Mouse (Mus musculus) left cerebral cortex, postnatal 36 days (tissue): ENCODE results near the gene Dnajc11. TPM values are rescaled to one million over a fixed set of nuclear protein-coding genes. Genes with fewer than 3 reads are reported as not detected.

Source experiments
- DNase-seq, 2 experiments: peaks; one replicate each; pipeline ENCODE4 v3.0.0; 2021 to 2022; ENCODE audit warnings: low spot score in 2 of 2, mixed read lengths in 1 of 2
- intact Hi-C: fragments of 180-260 bp; cut with DNase I; formaldehyde crosslinking; loops from one replicate; pipeline ENCODE4 v1.15.1; 2025
- total RNA-seq, 2 experiments: library from RNA; stranded (reverse); gene quantifications; 2 replicates each; pipeline ENCODE4 v1.2.3; 2021

Dnajc11 gene
- total RNA-seq, 2 experiments from 2014 or later, result 66.0 to 69.2 TPM

DNA sequence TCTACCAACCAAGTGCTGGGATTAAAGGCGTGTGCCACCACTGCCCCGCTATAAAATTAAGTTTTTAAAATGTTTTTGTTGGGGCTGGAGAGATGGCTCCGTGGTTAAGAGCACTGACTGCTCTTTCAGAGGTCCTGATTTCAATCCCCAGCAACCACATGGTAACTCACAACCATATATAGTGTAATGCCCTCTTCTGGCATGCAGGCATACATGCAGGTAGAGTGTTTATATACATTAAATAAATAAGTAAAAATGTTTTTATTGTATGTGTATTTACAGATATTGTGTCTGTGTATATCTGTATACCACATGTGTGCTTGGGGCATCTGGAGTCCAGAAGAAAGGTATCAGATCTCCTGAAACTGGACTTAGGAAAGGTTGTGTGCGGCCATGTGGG is 67.8 kb downstream of the Dnajc11 start:
- no peak for DNase-seq
- intact Hi-C loops, result no loop called here

GRCm38 (mm10) chr4:152002063-152002462 is 68.6 kb downstream of the Dnajc11 start:
- intact Hi-C loops, result no loop called here
- no peak for DNase-seq

- DNase-seq, result no peak
- intact Hi-C loops, result no loop called here
These were observed 72.6 kb downstream of the Dnajc11 start for GRCm38 (mm10) chr4:152006137-152006536.

- intact Hi-C loops, result no loop called here
- DNase-seq, result no peak
These were observed 73.3 kb downstream of the Dnajc11 start for GRCm38 (mm10) chr4:152006812-152007211.

- intact Hi-C loops, result loop anchor here (1.0 to 2.0 kb wide), 2 partner anchors 11 to 79 kb away; partner anchors contain the start of gene Phf13
- no peak for DNase-seq
These were observed 74.1 kb downstream of the Dnajc11 start for GRCm38 (mm10) chr4:152007481-152008147.

DNA sequence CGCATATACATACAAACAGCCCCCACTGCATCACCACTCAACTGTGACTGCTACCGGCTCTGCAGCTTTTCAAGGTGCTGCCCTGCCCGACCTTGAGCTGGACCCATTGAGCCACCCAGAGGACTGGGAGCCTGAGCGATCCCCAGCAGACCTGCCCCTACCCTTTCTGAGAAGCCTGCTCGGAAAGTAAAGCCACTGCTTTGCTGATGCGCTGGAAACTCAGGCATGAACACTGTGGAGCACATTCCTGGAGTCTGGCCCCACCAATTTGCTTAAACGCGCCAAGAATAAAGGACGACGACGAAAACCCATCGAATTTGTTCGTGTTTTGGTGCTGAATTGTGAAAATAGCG is 74.6 kb downstream of the Dnajc11 start:
- DNase-seq, result peak in 1 of 2 experiments; percentile 44
- intact Hi-C loops, result loop anchor here (1.0 to 2.0 kb wide), 2 partner anchors 12 to 79 kb away; partner anchors contain the start of gene Phf13

DNA sequence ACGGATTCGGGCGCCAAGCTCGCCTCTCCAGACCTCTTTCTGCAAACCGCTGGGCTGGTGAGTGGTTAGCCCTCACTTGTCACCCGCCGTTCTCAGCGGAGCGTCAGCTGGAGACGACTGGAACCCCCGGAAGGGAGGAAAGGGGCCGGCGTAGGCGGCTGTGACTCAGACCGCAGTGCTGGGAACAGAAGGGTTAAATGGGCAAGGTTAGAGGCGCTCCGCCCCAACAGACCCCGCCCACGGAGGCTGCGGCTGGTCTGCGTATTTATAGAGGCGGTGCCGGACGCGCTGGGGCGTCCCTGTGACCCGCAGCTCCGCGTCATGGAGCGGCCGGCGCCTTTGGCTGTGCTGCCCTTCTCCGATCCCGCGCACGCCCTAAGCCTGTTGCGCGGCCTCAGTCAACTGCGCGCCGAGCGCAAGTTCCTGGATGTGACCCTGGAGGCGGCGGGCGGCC is 75.2 kb downstream of the Dnajc11 start, which contains the start of gene Klhl21:
Gene Klhl21 (plus strand): TSS at position 182 of the 454 bp plus-strand sequence.
- intact Hi-C loops, result loop anchor here (1.0 to 2.0 kb wide), 2 partner anchors 12 to 78 kb away; partner anchors contain the start of gene Phf13
- peak; percentile 91 to 92 for DNase-seq

GRCm38 (mm10) chr4:152009076-152010051 is 75.9 kb downstream of the Dnajc11 start:
- peak; percentile 88 to 90 for DNase-seq
- intact Hi-C loops, result loop anchor here (2.0 kb wide), 1 partner anchor 77 kb away; no protein-coding TSS in a partner anchor

GRCm38 (mm10) chr4:152010091-152010706 is 76.7 kb downstream of the Dnajc11 start:
- intact Hi-C loops, result no loop called here
- peak in 1 of 2 experiments; percentile 35 for DNase-seq

DNA sequence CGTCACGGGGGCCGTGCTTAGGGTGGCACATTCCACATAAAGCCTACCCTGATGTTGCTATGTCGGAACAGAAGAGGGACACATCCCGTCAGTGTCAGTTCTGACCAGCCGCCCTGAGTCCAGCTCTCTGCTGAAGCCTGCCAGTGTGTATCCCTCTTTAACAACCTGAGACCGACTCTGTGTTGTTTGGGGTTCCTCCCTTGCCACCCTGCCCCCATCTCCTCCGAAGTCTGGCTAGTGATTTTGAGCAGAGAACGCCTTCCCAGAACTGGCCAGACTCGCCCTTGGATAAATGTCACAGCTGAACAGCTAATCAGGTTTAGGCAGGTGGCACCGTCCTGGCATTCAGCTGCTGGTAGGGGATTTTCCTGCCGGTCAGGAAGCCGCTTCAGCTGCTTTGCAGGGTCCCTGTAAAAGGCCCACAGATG is 77.2 kb downstream of the Dnajc11 start:
- DNase-seq, result no peak
- intact Hi-C loops, result no loop called here

DNA sequence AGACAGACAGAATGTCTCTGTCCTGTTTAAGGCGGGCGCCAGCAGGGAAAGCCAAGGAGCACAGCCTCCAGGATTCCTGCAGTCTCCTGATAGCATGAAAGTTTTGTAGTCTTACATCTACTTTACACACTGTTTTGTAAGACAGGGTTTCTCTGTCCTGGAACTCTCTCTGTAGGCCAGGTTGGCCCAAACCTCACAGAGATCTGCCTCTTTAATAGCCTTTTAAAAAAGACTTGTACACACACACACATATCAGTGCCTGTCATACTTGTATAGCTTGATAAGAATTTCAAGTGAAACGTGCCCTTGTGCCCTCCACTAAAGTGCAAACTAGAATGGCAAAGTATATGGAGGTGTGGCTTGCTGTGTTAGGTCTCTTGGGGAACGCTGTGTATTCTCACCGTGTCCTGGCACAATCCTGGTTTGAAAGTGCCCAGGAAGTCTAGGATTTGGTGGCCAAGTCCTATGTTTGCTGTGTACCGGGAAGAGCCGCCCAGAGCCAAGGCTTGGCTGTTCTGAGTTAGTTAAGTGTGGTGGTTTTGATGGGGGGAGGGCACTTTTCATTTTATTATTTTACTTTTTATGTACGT is 77.8 kb downstream of the Dnajc11 start:
- DNase-seq, result no peak
- intact Hi-C loops, result no loop called here

DNA sequence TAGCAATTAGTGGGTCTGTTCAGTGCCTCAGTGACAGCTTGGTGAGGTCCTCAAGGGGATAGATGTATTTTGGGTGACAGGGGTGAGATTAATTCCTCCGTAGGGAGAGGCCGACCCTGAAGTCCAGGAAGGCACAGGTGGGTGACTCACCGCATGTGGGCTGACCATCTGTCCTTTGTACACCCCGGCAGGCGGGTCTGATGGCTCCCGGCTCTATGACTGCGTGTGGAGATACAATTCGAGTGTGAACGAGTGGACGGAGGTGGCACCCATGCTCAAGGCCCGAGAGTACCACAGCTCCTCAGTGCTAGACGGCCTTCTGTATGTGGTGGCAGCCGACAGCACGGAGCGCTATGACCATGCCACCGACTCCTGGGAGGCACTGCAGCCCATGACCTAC is 78.6 kb downstream of the Dnajc11 start:
- intact Hi-C loops, result no loop called here
- no peak for DNase-seq

GRCm38 (mm10) chr4:152013036-152013813 is 79.7 kb downstream of the Dnajc11 start:
- no peak for DNase-seq
- intact Hi-C loops, result no loop called here

DNA sequence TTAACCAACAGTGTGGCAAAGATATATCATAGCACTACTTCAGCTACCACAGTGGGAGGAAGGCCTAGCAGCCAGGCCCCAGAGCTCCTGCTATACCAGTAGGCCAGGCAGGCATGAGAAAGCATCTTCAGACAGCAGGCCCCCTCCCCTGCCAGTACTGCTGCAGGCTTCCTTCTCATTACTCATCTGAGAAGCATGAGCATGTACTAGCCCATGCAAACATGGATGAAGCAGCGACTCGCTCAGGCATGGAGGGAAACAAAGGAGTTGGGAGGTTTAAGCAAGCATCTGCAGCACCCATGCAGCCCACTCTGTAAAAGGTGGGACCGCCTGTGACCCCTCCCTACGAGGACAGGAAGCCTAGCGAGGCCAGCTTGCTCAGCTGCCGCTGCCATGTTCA is 85.6 kb downstream of the Dnajc11 start:
- intact Hi-C loops, result no loop called here
- no peak for DNase-seq

GRCm38 (mm10) chr4:152020024-152020423 is 86.5 kb downstream of the Dnajc11 start:
- intact Hi-C loops, result no loop called here
- DNase-seq, result no peak

GRCm38 (mm10) chr4:152021568-152022097 is 88.1 kb downstream of the Dnajc11 start:
- intact Hi-C loops, result no loop called here
- DNase-seq, result no peak

- intact Hi-C loops, result no loop called here
- DNase-seq, result peak in 1 of 2 experiments; percentile 35
These were observed 89.0 kb downstream of the Dnajc11 start for GRCm38 (mm10) chr4:152022506-152022905.

DNA sequence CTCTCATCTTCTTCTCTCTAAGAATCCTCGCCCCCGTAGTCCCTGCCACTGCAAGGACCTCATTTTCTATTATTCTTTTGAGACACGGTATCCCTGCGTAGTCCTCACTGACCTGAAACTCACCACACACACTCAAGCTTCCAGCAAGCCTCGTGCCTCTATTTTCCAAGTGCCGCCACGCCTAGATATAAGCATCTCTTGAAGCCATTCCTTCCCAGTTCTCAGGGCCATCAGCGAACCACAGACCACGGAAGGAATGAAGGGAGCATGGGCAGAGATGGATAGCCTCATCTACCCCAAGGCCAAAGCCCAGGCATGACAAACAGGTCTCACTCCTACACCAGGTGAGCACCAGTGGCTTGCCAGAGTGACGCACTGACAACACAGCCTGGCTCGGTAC is 91.0 kb downstream of the Dnajc11 start:
- no peak for DNase-seq
- intact Hi-C loops, result no loop called here
